In genomic region chr5:77090521-77091096, GRCm38 (mm10) we compare ENCODE assay signal across 16 mouse cellular contexts. TPM values are rescaled to one million over a fixed set of nuclear protein-coding genes. Genes with fewer than 3 reads are reported as not detected.
DNase-seq lines count a peak whose midpoint lies in the region; ATAC-seq and TF ChIP-seq lines count a peak whose summit lies in the region.
"Had no signal": no experiment of that assay in that cellular context is flagged by ENCODE, and none has a peak within 500 bp of the region (broad histone marks: within the 10 kb centered on the region; RNA-seq: fewer than 3 reads in every experiment).

No protein-coding gene starts in this region.

- no peaks in the 10 kb centered on the region for H3K79me2 ChIP-seq in heart, adult 2 months (replicated peaks; ENCODE audit: control insufficient read depth, insufficient read depth, low read length)

- H3K36me3 ChIP-seq in heart, embryonic 14.5 days (ENCODE audit: control insufficient read depth, insufficient read depth, low read length), result peaks cover 69% of the 10 kb centered on the region
- H3K36me3 ChIP-seq in heart, adult 2 months (ENCODE audit: control insufficient read depth, insufficient read depth, low read length), result peaks cover 8% of the 10 kb centered on the region
- no peaks in the 10 kb centered on the region for H3K36me3 ChIP-seq in midbrain, embryonic 12.5 days
- no peaks in the 10 kb centered on the region for H3K36me3 ChIP-seq in midbrain, embryonic 13.5 days
- H3K36me3 ChIP-seq in forebrain, embryonic 11.5 days (ENCODE audit: control insufficient read depth, insufficient read depth, low read length), result no peaks in the 10 kb centered on the region
- no peaks in the 10 kb centered on the region for H3K36me3 ChIP-seq in neural tube, embryonic 15.5 days
- H3K36me3 ChIP-seq: embryonic facial prominence, embryonic 12.5 days; limb, embryonic 15.5 days; midbrain, embryonic 15.5 days had no signal

- H3K9me3 ChIP-seq in heart, embryonic 14.5 days (ENCODE audit: control insufficient read depth, low read length), result no peaks in the 10 kb centered on the region
- no peaks in the 10 kb centered on the region for H3K9me3 ChIP-seq in midbrain, embryonic 12.5 days
- no peaks in the 10 kb centered on the region for H3K9me3 ChIP-seq in midbrain, embryonic 13.5 days
- H3K9me3 ChIP-seq in forebrain, embryonic 11.5 days (ENCODE audit: control insufficient read depth, low read length), result no peaks in the 10 kb centered on the region
- no peaks in the 10 kb centered on the region for H3K9me3 ChIP-seq in neural tube, embryonic 15.5 days (replicated peaks)
- H3K9me3 ChIP-seq: embryonic facial prominence, embryonic 12.5 days; limb, embryonic 15.5 days; midbrain, embryonic 15.5 days had no signal

- TF ChIP-seq POLR2A in heart, adult 2 months (IDR thresholded peaks at IDR 0.05; ENCODE audit: insufficient read depth, low read depth, low read length), result no peak

- H3K27ac ChIP-seq in heart, embryonic 14.5 days (replicated peaks in 1 of 2; ENCODE audit: control insufficient read depth in 1 of 2, insufficient read depth in 1 of 2, low read depth in 2 of 2, low read length in 2 of 2), result peak overlapping the region; percentile 39 to 48; a peak in 2 of 4 replicates
- no peak overlapping the region for H3K27ac ChIP-seq in heart, adult 2 months
- no peak overlapping the region for H3K27ac ChIP-seq in midbrain, embryonic 12.5 days (replicated peaks)
- no peak overlapping the region for H3K27ac ChIP-seq in midbrain, embryonic 13.5 days
- peak overlapping the region; percentile 51; the same call in 1 of the 2 replicates for H3K27ac ChIP-seq in forebrain, embryonic 11.5 days (ENCODE audit: low read depth, low read length)
- H3K27ac ChIP-seq in neural tube, embryonic 15.5 days (replicated peaks), result peak overlapping the region; percentile 60
- H3K27ac ChIP-seq: embryonic facial prominence, embryonic 12.5 days; limb, embryonic 15.5 days; midbrain, embryonic 15.5 days had no signal

- H3K27me3 ChIP-seq in heart, embryonic 14.5 days (ENCODE audit: control insufficient read depth, insufficient read depth, low read length), result no peaks in the 10 kb centered on the region
- H3K27me3 ChIP-seq in heart, adult 2 months (ENCODE audit: control insufficient read depth, insufficient read depth, low read length), result no peaks in the 10 kb centered on the region
- H3K27me3 ChIP-seq in midbrain, embryonic 12.5 days, result peaks cover 76% of the 10 kb centered on the region
- peaks cover 65% of the 10 kb centered on the region for H3K27me3 ChIP-seq in midbrain, embryonic 13.5 days
- peaks cover 24% of the 10 kb centered on the region for H3K27me3 ChIP-seq in forebrain, embryonic 11.5 days (ENCODE audit: control insufficient read depth, insufficient read depth, low read length)
- no peaks in the 10 kb centered on the region for H3K27me3 ChIP-seq in neural tube, embryonic 15.5 days (replicated peaks)

- H3K9ac ChIP-seq in heart, embryonic 14.5 days (ENCODE audit: low read length), result no peak overlapping the region
- no peak overlapping the region for H3K9ac ChIP-seq in heart, adult 2 months (ENCODE audit: low read depth, low read length)
- no peak overlapping the region for H3K9ac ChIP-seq in midbrain, embryonic 12.5 days (replicated peaks)
- no peak overlapping the region for H3K9ac ChIP-seq in midbrain, embryonic 13.5 days (replicated peaks)
- H3K9ac ChIP-seq in forebrain, embryonic 11.5 days (ENCODE audit: low read length), result no peak overlapping the region
- H3K9ac ChIP-seq in neural tube, embryonic 15.5 days (replicated peaks), result no peak overlapping the region
- H3K9ac ChIP-seq: embryonic facial prominence, embryonic 12.5 days; limb, embryonic 15.5 days; midbrain, embryonic 15.5 days had no signal

- no peak for DNase-seq in heart, adult 2 months
- peak; percentile 64 for DNase-seq in forebrain, embryonic 11.5 days (ENCODE audit: low spot score)
- no peak for DNase-seq in natural killer cell, adult 2 months (ENCODE audit: low spot score in 2 of 2)
- DNase-seq: cerebellum, postnatal 25 days; kidney, postnatal 25 days; lung, postnatal 14 days; thymus, postnatal 25 days had no signal

- H3K4me3 ChIP-seq in heart, embryonic 14.5 days (ENCODE audit: control insufficient read depth in 1 of 2, insufficient read depth in 1 of 2, low read depth in 1 of 2, low read length in 2 of 2), result no peak overlapping the region
- no peak overlapping the region for H3K4me3 ChIP-seq in heart, adult 2 months
- H3K4me3 ChIP-seq in midbrain, embryonic 12.5 days, result no peak overlapping the region
- H3K4me3 ChIP-seq in midbrain, embryonic 13.5 days (replicated peaks), result no peak overlapping the region
- H3K4me3 ChIP-seq in forebrain, embryonic 11.5 days (ENCODE audit: low read depth, low read length), result no peak overlapping the region
- H3K4me3 ChIP-seq in neural tube, embryonic 15.5 days (replicated peaks), result no peak overlapping the region
- H3K4me3 ChIP-seq: embryonic facial prominence, embryonic 12.5 days; limb, embryonic 15.5 days; midbrain, embryonic 15.5 days had no signal

- ATAC-seq in heart, embryonic 14.5 days (ENCODE audit: insufficient number of reproducible peaks, insufficient read depth, low FRiP score, low read depth), result no peak
- 0 out of 2 replicates have a peak, but pooled peaks have one; percentile 32 for ATAC-seq in midbrain, embryonic 12.5 days (ENCODE audit: low FRiP score, low read depth)
- ATAC-seq in midbrain, embryonic 13.5 days, result no peak
- peak; percentile 83 for ATAC-seq in forebrain, embryonic 11.5 days (replicated peaks; ENCODE audit: low FRiP score)
- ATAC-seq in neural tube, embryonic 15.5 days (ENCODE audit: low FRiP score), result no peak
- no peak for ATAC-seq in cerebellum, adult (ENCODE audit: insufficient number of reproducible peaks, low FRiP score, low TSS enrichment)
- ATAC-seq: intestine, embryonic 16.5 days; midbrain, embryonic 15.5 days had no signal

- H3K4me2 ChIP-seq in heart, embryonic 14.5 days (ENCODE audit: low read length), result no peak overlapping the region
- H3K4me2 ChIP-seq in midbrain, embryonic 12.5 days (replicated peaks), result no peak overlapping the region
- H3K4me2 ChIP-seq in midbrain, embryonic 13.5 days (replicated peaks), result no peak overlapping the region
- H3K4me2 ChIP-seq in forebrain, embryonic 11.5 days (ENCODE audit: low read depth, low read length, severe bottlenecking), result no peak overlapping the region
- H3K4me2 ChIP-seq in neural tube, embryonic 15.5 days, result peak overlapping the region; percentile 3; the same call in 1 of the 2 replicates
- H3K4me2 ChIP-seq: embryonic facial prominence, embryonic 12.5 days; limb, embryonic 15.5 days; midbrain, embryonic 15.5 days had no signal

- 32% methylated on average over 5 of the region's 5 CpGs for WGBS in heart, embryonic 14.5 days
- WGBS in heart, adult 2 months, result 19% methylated on average over 5 of the region's 5 CpGs
- WGBS in midbrain, embryonic 12.5 days, result 54% methylated on average over 5 of the region's 5 CpGs
- WGBS in midbrain, embryonic 13.5 days, result 55% methylated on average over 5 of the region's 5 CpGs
- 37% methylated on average over 5 of the region's 5 CpGs for WGBS in forebrain, embryonic 11.5 days
- WGBS in neural tube, embryonic 15.5 days, result 50% methylated on average over 5 of the region's 5 CpGs

- TF ChIP-seq EP300 in heart, adult 2 months (IDR thresholded peaks at IDR 0.05; ENCODE audit: insufficient read depth, low read depth, low read length), result no peak

- no peak for TF ChIP-seq CTCF in heart, adult 2 months (IDR thresholded peaks at IDR 0.05)

- peaks cover 21 to 45% of the 10 kb centered on the region in 2 experiments for H3K4me1 ChIP-seq in heart, embryonic 14.5 days (ENCODE audit: control insufficient read depth in 2 of 2, insufficient read depth in 2 of 2, low read length in 2 of 2)
- H3K4me1 ChIP-seq in heart, adult 2 months (ENCODE audit: control insufficient read depth, insufficient read depth, low read length), result peaks cover 7% of the 10 kb centered on the region
- peaks cover 17% of the 10 kb centered on the region for H3K4me1 ChIP-seq in midbrain, embryonic 12.5 days
- peaks cover 25% of the 10 kb centered on the region for H3K4me1 ChIP-seq in midbrain, embryonic 13.5 days (replicated peaks)
- peaks cover 12% of the 10 kb centered on the region; the same call in 1 of the 2 replicates for H3K4me1 ChIP-seq in forebrain, embryonic 11.5 days (replicated peaks; ENCODE audit: control insufficient read depth, insufficient read depth, low read length)
- peaks cover 11% of the 10 kb centered on the region for H3K4me1 ChIP-seq in neural tube, embryonic 15.5 days
- H3K4me1 ChIP-seq: embryonic facial prominence, embryonic 12.5 days had no signal

- intact Hi-C loops in heart, adult 2 months (cut with DNase I), result no loop called here

RNA-seq across cellular contexts. Expression of gene Hopx, which starts 24.3 kb away (rescaled TPM):
- 30.1 and 34.0 TPM in 2 replicates for polyA plus RNA-seq in heart, embryonic 14.5 days (2014; fragmentation: Nextera tagmentation; extraction: Ambion mirVana)
- total RNA-seq in heart, adult 2 months (2021), result 100 to 1,000 TPM; 367 to 385 TPM
- 284 and 285 TPM in 2 replicates for polyA plus RNA-seq in heart, adult 2 months (2012; rRNA removed)
- polyA plus RNA-seq in midbrain, embryonic 12.5 days (2016; fragmentation: Nextera tagmentation; extraction: Ambion mirVana), result 0.27 TPM in 1 of 2 replicates, not detected in the other
- 0.52 and 0.62 TPM in 2 replicates for polyA plus RNA-seq in midbrain, embryonic 13.5 days (2015; fragmentation: Nextera tagmentation; extraction: Ambion mirVana)
- 0.63 and 0.87 TPM in 2 replicates for polyA plus RNA-seq in forebrain, embryonic 11.5 days (2014; fragmentation: Nextera tagmentation; extraction: Ambion mirVana)
- 10.9 and 12.2 TPM in 2 replicates for polyA plus RNA-seq in neural tube, embryonic 15.5 days (2015; fragmentation: Nextera tagmentation; extraction: Ambion mirVana)

Comparison
In these comparisons a context has a peak if more than half of its experiments do, and no peak if none do; other contexts are left out.
1. ATAC-seq: peak in midbrain, embryonic 12.5 days (single experiment) and forebrain, embryonic 11.5 days (single experiment); none in heart, embryonic 14.5 days (single experiment), midbrain, embryonic 13.5 days (single experiment), neural tube, embryonic 15.5 days (single experiment) and cerebellum, adult (single experiment).
2. H3K27ac ChIP-seq: peak in heart, embryonic 14.5 days (2 of 2), forebrain, embryonic 11.5 days (single experiment) and neural tube, embryonic 15.5 days (single experiment); none in heart, adult 2 months (single experiment), midbrain, embryonic 12.5 days (single experiment) and midbrain, embryonic 13.5 days (single experiment).